Mouse (Mus musculus): ENCODE results near the gene Resp18. TPM values are rescaled to one million over a fixed set of nuclear protein-coding genes. Genes with fewer than 3 reads are reported as not detected.
"Not testable (repeated sequence)": the region's sequence is repeated elsewhere in the genome, so short reads cannot be mapped to it uniquely, and the experiment has no call there.

Resp18 gene
- polyA plus RNA-seq, 1 experiment from 2014 or later: 13.4 TPM

DNA sequence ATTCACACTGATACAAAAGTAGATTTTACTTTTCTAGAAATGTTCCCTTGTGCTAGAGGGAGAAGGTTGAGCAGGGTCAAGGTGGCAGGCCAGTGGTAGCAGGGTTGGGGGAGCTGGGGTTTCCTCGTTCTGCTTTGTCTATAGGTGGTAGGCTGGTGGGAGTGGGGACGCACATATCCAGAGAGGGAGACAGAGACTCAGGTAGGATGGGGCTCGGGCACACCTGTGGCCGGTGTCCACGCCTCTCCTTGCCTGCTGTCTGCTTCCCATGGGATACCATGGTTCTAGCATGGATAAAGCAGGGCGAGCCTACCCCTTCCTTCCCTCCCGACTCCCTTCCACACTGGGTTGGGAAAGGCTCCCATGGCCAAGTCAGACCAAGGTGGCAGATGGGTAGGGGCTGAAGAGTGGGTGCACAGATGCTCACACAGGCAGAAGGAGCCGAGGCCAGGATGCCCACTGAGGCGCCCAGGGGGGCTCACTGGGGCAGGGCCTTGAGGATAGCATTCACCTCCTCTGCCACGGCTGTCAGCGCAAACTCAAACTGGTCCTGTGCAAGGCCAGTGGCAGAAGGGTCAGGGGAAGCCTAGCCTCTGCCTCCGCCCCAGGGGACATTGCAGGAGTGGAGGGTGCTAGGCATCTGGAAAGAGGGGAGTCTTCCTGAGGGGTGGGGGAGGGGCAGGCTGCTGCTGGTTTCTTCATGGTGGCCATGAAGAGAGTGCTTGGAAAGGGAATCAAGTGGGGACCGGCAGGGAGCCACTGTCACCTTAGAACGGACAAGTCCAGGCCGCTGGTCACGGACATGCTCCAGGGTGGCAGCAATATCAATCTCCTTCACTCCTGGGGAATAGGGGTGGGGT lies 30.9 kb downstream of the Resp18 start:
- Histone ChIP-seq H3K9ac (ENCODE audit: low read length) (no peak overlapping the region), H3K9me3 (ENCODE audit: control insufficient read depth, low read length) (no peaks in the 10 kb centered on the region), H3K27ac (ENCODE audit: low read depth) (no peak overlapping the region), H3K4me2 (ENCODE audit: low read length) (no peak overlapping the region), H3K4me3 (ENCODE audit: low read depth, low read length) (no peak overlapping the region), H3K4me1 (replicated peaks; ENCODE audit: control insufficient read depth, insufficient read depth, low read length) (peaks cover 15% of the 10 kb centered on the region), H3K27me3 (replicated peaks; ENCODE audit: control insufficient read depth, insufficient read depth, low read length) (no peaks in the 10 kb centered on the region), H3K36me3 (ENCODE audit: control insufficient read depth, insufficient read depth, low read length) (peaks cover 12% of the 10 kb centered on the region)
- DNase-seq (ENCODE audit: low spot score) (no peak), ATAC-seq (replicated peaks; ENCODE audit: low FRiP score, low TSS enrichment, low read depth) (no peak)
- WGBS: 81% methylated on average over 16 of the region's 16 CpGs

DNA sequence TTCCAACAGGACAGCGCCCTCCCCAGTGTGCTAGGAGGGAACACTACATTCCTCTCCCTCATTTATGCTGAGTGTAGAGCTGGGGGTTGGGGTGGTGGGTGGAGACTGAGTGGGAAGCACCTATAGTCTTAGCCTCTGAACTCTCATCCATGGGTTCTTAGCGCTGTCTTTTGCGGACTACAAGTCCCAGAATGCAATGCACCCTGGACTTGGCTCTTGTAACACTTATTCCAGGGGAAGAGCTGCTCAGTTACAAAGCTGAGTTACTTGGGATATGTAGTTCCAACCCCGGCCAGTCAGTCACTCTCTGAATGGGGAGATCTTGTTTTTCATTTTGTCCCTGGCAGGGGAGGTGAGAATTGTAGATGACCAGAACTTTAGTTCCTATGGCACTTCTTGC lies 33.4 kb downstream of the Resp18 start:
- no peak overlapping the region for H3K9ac ChIP-seq (ENCODE audit: low read length)
- H3K4me1 ChIP-seq (replicated peaks; ENCODE audit: control insufficient read depth, insufficient read depth, low read length): peaks cover 10% of the 10 kb centered on the region
- H3K4me2 ChIP-seq (ENCODE audit: low read length): no peak overlapping the region
- no peak overlapping the region for H3K27ac ChIP-seq (ENCODE audit: low read depth)
- WGBS: 24% methylated on average over 4 of the region's 4 CpGs
- no peak overlapping the region for H3K4me3 ChIP-seq (ENCODE audit: low read depth, low read length)
- peaks cover 24% of the 10 kb centered on the region for H3K36me3 ChIP-seq (ENCODE audit: control insufficient read depth, insufficient read depth, low read length)
- DNase-seq (ENCODE audit: low spot score): no peak
- ATAC-seq (replicated peaks; ENCODE audit: low FRiP score, low TSS enrichment, low read depth): peak; percentile 44; the same call in 1 of the 2 replicates
- no peaks in the 10 kb centered on the region for H3K27me3 ChIP-seq (replicated peaks; ENCODE audit: control insufficient read depth, insufficient read depth, low read length)
- H3K9me3 ChIP-seq (ENCODE audit: control insufficient read depth, low read length): no peaks in the 10 kb centered on the region

DNA sequence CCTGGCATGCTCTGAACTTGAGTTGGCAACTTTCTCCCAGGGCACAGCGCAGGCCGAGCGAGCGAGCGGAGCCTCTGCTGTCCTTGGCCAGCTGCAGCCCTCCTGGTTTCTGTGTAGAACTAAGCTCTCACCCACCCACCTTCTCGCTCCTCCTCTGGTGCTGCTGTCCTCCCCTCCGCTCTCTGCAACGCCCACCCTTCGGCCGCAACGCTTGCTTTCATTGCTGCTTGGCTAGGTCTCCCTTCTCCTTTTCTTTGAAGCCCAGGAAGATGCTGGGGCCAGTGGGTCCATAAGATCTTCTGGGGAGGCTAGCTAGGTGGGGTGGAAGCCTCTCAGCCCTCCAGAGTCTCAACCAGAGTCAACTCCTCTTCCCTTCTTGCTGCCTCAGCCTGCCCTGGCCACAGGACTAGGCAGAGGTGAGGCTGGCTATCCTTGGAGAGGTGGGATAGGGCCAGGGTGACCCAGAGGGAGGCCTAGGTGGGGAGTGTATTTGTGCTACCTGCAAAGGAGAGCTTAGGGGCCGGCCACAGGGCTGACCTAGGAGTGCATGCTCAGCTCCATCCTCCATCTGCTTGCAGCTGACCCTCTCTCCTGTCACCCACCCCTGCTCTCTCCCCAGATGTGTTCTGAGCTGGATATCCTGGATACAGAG lies 33.9 kb downstream of the Resp18 start:
- H3K9ac ChIP-seq (ENCODE audit: low read length): no peak overlapping the region
- WGBS: 87% methylated on average over 12 of the region's 12 CpGs
- peaks cover 10% of the 10 kb centered on the region for H3K4me1 ChIP-seq (replicated peaks; ENCODE audit: control insufficient read depth, insufficient read depth, low read length)
- peaks cover 25% of the 10 kb centered on the region for H3K36me3 ChIP-seq (ENCODE audit: control insufficient read depth, insufficient read depth, low read length)
- H3K27me3 ChIP-seq (replicated peaks; ENCODE audit: control insufficient read depth, insufficient read depth, low read length): no peaks in the 10 kb centered on the region
- H3K4me2 ChIP-seq (ENCODE audit: low read length): no peak overlapping the region
- ATAC-seq (replicated peaks; ENCODE audit: low FRiP score, low TSS enrichment, low read depth): no peak
- no peaks in the 10 kb centered on the region for H3K9me3 ChIP-seq (ENCODE audit: control insufficient read depth, low read length)
- no peak overlapping the region for H3K4me3 ChIP-seq (ENCODE audit: low read depth, low read length)
- DNase-seq (ENCODE audit: low spot score): no peak
- no peak overlapping the region for H3K27ac ChIP-seq (ENCODE audit: low read depth)

DNA sequence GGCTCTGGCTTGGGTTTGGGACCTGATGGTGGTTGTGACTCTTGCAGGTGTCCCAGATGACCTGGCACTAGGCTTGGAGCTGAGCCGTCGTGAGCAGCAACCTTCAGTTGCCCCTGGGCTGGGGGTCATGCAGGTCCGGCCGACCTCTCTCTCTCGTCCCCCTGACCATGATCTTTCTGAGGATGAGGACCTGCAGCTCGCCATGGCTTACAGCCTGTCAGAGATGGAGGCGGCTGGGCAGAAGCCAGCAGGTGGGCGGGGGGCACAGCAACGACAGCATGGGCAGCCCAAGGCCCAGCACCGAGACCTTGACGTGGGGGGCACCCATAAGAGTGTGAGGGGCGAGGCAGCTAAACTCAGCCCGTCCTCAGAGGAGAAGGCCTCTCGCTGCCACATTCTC lies 34.8 kb downstream of the Resp18 start:
- DNase-seq (ENCODE audit: low spot score) (no peak), ATAC-seq (replicated peaks; ENCODE audit: low FRiP score, low TSS enrichment, low read depth) (no peak)
- Histone ChIP-seq H3K4me2 (ENCODE audit: low read length) (no peak overlapping the region), H3K27ac (ENCODE audit: low read depth) (no peak overlapping the region), H3K36me3 (ENCODE audit: control insufficient read depth, insufficient read depth, low read length) (peaks cover 25% of the 10 kb centered on the region), H3K9me3 (ENCODE audit: control insufficient read depth, low read length) (no peaks in the 10 kb centered on the region), H3K4me3 (ENCODE audit: low read depth, low read length) (no peak overlapping the region), H3K27me3 (replicated peaks; ENCODE audit: control insufficient read depth, insufficient read depth, low read length) (no peaks in the 10 kb centered on the region), H3K4me1 (replicated peaks; ENCODE audit: control insufficient read depth, insufficient read depth, low read length) (peaks cover 8% of the 10 kb centered on the region), H3K9ac (ENCODE audit: low read length) (no peak overlapping the region)
- WGBS: 86% methylated on average over 14 of the region's 14 CpGs

- ATAC-seq (replicated peaks; ENCODE audit: low FRiP score, low TSS enrichment, low read depth) (no peak), DNase-seq (ENCODE audit: low spot score) (no peak)
- Histone ChIP-seq H3K9me3 (ENCODE audit: control insufficient read depth, low read length) (no peaks in the 10 kb centered on the region), H3K4me2 (ENCODE audit: low read length) (no peak overlapping the region), H3K27ac (ENCODE audit: low read depth) (no peak overlapping the region), H3K4me3 (ENCODE audit: low read depth, low read length) (no peak overlapping the region), H3K9ac (ENCODE audit: low read length) (no peak overlapping the region), H3K36me3 (ENCODE audit: control insufficient read depth, insufficient read depth, low read length) (peaks cover 25% of the 10 kb centered on the region), H3K4me1 (replicated peaks; ENCODE audit: control insufficient read depth, insufficient read depth, low read length) (peaks cover 6% of the 10 kb centered on the region; the same call in 1 of the 2 replicates), H3K27me3 (replicated peaks; ENCODE audit: control insufficient read depth, insufficient read depth, low read length) (no peaks in the 10 kb centered on the region)
- 90% methylated on average over 10 of the region's 10 CpGs for WGBS
These were observed 38.6 kb downstream of the Resp18 start for GRCm38 (mm10) chr1:75239591-75239990.

- peak; percentile 85 for DNase-seq (ENCODE audit: low spot score)
- WGBS: under 1% methylated on average over 64 of the region's 64 CpGs
- peak within 1 kb of the TSS; percentile 69 for H3K4me3 ChIP-seq (ENCODE audit: low read depth, low read length)
- no peaks in the 10 kb centered on the region for H3K27me3 ChIP-seq (replicated peaks; ENCODE audit: control insufficient read depth, insufficient read depth, low read length)
- peak within 1 kb of the TSS; percentile 81 for H3K9ac ChIP-seq (ENCODE audit: low read length)
- peak within 1 kb of the TSS; percentile 84 for H3K4me2 ChIP-seq (ENCODE audit: low read length)
- peak; percentile 93 for ATAC-seq (replicated peaks; ENCODE audit: low FRiP score, low TSS enrichment, low read depth)
- H3K4me1 ChIP-seq (replicated peaks; ENCODE audit: control insufficient read depth, insufficient read depth, low read length): peaks cover 6% of the 10 kb centered on the region; the same call in 1 of the 2 replicates
- peaks cover 6% of the 10 kb centered on the region; the same call in 1 of the 2 replicates for H3K36me3 ChIP-seq (ENCODE audit: control insufficient read depth, insufficient read depth, low read length)
- peak within 1 kb of the TSS; percentile 64 for H3K27ac ChIP-seq (ENCODE audit: low read depth)
- H3K9me3 ChIP-seq (ENCODE audit: control insufficient read depth, low read length): no peaks in the 10 kb centered on the region
These were observed 41.8 kb downstream of the Resp18 start, which contains the start of gene Dnajb2 for GRCm38 (mm10) chr1:75236117-75237050. Gene Dnajb2 (plus strand): TSS chr1:75236406.

- no peaks in the 10 kb centered on the region for H3K9me3 ChIP-seq (ENCODE audit: control insufficient read depth, low read length)
- 3% methylated on average over 8 of the region's 8 CpGs for WGBS
- no peak overlapping the region for H3K27ac ChIP-seq (ENCODE audit: low read depth)
- H3K36me3 ChIP-seq (ENCODE audit: control insufficient read depth, insufficient read depth, low read length): no peaks in the 10 kb centered on the region
- H3K4me1 ChIP-seq (replicated peaks; ENCODE audit: control insufficient read depth, insufficient read depth, low read length): peaks cover 6% of the 10 kb centered on the region; the same call in 1 of the 2 replicates
- H3K4me2 ChIP-seq (ENCODE audit: low read length): no peak overlapping the region
- DNase-seq (ENCODE audit: low spot score): no peak
- ATAC-seq (replicated peaks; ENCODE audit: low FRiP score, low TSS enrichment, low read depth): no peak
- no peak overlapping the region for H3K9ac ChIP-seq (ENCODE audit: low read length)
- H3K4me3 ChIP-seq (ENCODE audit: low read depth, low read length): no peak overlapping the region
- no peaks in the 10 kb centered on the region for H3K27me3 ChIP-seq (replicated peaks; ENCODE audit: control insufficient read depth, insufficient read depth, low read length)
These were observed 43.6 kb downstream of the Resp18 start for GRCm38 (mm10) chr1:75234606-75235005.

DNA sequence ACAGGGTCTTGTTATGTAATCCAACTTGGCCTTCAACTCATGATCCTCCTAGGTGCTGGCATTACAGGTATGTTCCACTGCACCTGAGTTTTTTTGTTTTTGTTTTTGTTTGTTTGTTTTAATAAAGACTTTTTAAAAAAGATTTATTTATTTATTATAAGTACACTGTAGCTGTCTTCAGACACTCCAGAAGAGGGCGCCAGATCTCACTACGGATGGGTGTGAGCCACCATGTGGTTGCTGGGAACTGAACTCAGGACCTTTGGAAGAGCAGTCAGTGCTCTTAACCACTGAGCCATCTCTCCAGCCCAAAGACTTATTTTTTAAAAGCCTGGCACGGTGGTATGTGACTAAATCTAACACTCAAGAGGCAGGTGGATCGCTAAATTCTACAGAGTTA lies 45.7 kb downstream of the Resp18 start:
- not testable (repeated sequence) for H3K9me3 ChIP-seq (ENCODE audit: control insufficient read depth, low read length); DNase-seq (ENCODE audit: low spot score); H3K27ac ChIP-seq (ENCODE audit: low read depth); H3K27me3 ChIP-seq (replicated peaks; ENCODE audit: control insufficient read depth, insufficient read depth, low read length); H3K4me2 ChIP-seq (ENCODE audit: low read length); H3K4me1 ChIP-seq (replicated peaks; ENCODE audit: control insufficient read depth, insufficient read depth, low read length); ATAC-seq (replicated peaks; ENCODE audit: low FRiP score, low TSS enrichment, low read depth); H3K36me3 ChIP-seq (ENCODE audit: control insufficient read depth, insufficient read depth, low read length); H3K4me3 ChIP-seq (ENCODE audit: low read depth, low read length); H3K9ac ChIP-seq (ENCODE audit: low read length)
- WGBS: 73% methylated on average over 4 of the region's 4 CpGs

All from intestine, embryonic 14.5 days (tissue).